Mouse (Mus musculus) heart, embryonic 12.5 days (tissue): ENCODE measurements at regions not wholly inside any gene's neighbourhood (a gene's known extent, or its start where the extent isn't known, plus 50 kb on each side); places are given as distances from the start of the nearest gene placed in this dataset.

ENCODE experiments used
- ATAC-seq: fragments of 200-750 bp; cut with Nextera tagmentation; 2 replicates; pipeline ENCODE4 v1.8.0; 2017; ENCODE audit warnings: moderate TSS enrichment, moderate library complexity; ENCODE audit not compliant: insufficient number of reproducible peaks, low FRiP score
- H3K27ac ChIP-seq: fragments of 300-500 bp; sonication (generic); 2 replicates; pipeline ENCODE4 v1.5.1; 2016; ENCODE audit warnings: mild to moderate bottlenecking, moderate library complexity; ENCODE audit not compliant: poor library complexity, severe bottlenecking
- H3K27me3 ChIP-seq: fragments of 300-500 bp; sonication (generic); replicated peaks from 2 replicates; pipeline ENCODE4 v1.6.1; 2016; ENCODE audit warnings: mild to moderate bottlenecking, moderate library complexity
- H3K36me3 ChIP-seq: fragments of 300-500 bp; sonication (generic); 2 replicates; pipeline ENCODE4 v1.6.1; 2016; ENCODE audit warnings: mild to moderate bottlenecking, moderate library complexity
- H3K4me1 ChIP-seq: fragments of 300-500 bp; sonication (generic); replicated peaks from 2 replicates; pipeline ENCODE4 v1.6.1; 2016; ENCODE audit warnings: mild to moderate bottlenecking
- H3K4me2 ChIP-seq: fragments of 300-500 bp; sonication (generic); 2 replicates; pipeline ENCODE4 v1.6.1; 2016; ENCODE audit warnings: mild to moderate bottlenecking, moderate library complexity
- H3K4me3 ChIP-seq: fragments of 300-500 bp; sonication (generic); 2 replicates; pipeline ENCODE4 v1.5.1; 2016; ENCODE audit warnings: mild to moderate bottlenecking
- H3K9ac ChIP-seq: fragments of 300-500 bp; sonication (generic); 2 replicates; pipeline ENCODE4 v1.6.1; 2016; ENCODE audit warnings: mild to moderate bottlenecking, moderate library complexity
- H3K9me3 ChIP-seq: fragments of 300-500 bp; sonication (generic); replicated peaks from 2 replicates; pipeline ENCODE4 v1.6.1; 2016; ENCODE audit warnings: mild to moderate bottlenecking, moderate library complexity
- WGBS: fragments of 180-500 bp; shearing (Covaris S2); methylation state at CpG from one replicate; pipeline ENCODE4 v1.1.7; 2016; 5-methylcytosine and 5-hydroxymethylcytosine counted together

GRCm38 (mm10) chr6:16999451-17000139, 65.4 kb upstream of the Tes start:
- H3K36me3 ChIP-seq = no peaks in the 10 kb centered on the region
- no peak overlapping the region for H3K4me3 ChIP-seq
- 77% methylated on average over 21 of the region's 21 CpGs for WGBS
- ATAC-seq = no peak
- no peak overlapping the region for H3K9ac ChIP-seq
- no peak overlapping the region for H3K4me2 ChIP-seq
- no peaks in the 10 kb centered on the region for H3K4me1 ChIP-seq
- H3K27ac ChIP-seq = no peak overlapping the region
- H3K27me3 ChIP-seq = 0 out of 2 replicates have a peak, but pooled peaks cover 2% of the 10 kb centered on the region
- peaks cover 3% of the 10 kb centered on the region for H3K9me3 ChIP-seq

GRCm38 (mm10) chr6:16995495-16995936, 69.4 kb upstream of the Tes start:
- no peaks in the 10 kb centered on the region for H3K4me1 ChIP-seq
- H3K9ac ChIP-seq = no peak overlapping the region
- 42% methylated on average over 10 of the region's 10 CpGs for WGBS
- no peak overlapping the region for H3K4me3 ChIP-seq
- H3K9me3 ChIP-seq = no peaks in the 10 kb centered on the region
- ATAC-seq = no peak
- H3K27me3 ChIP-seq = 0 out of 2 replicates have a peak, but pooled peaks cover 2% of the 10 kb centered on the region
- no peaks in the 10 kb centered on the region for H3K36me3 ChIP-seq
- no peak overlapping the region for H3K27ac ChIP-seq
- H3K4me2 ChIP-seq = peak overlapping the region; percentile 13; the same call in 1 of the 2 replicates

GRCm38 (mm10) chr6:16994711-16995110, 70.2 kb upstream of the Tes start:
- WGBS = 11% methylated on average over 8 of the region's 8 CpGs

GRCm38 (mm10) chr6:16991996-16992591, 72.9 kb upstream of the Tes start:
- H3K9me3 ChIP-seq = no peaks in the 10 kb centered on the region
- WGBS = 68% methylated on average over 15 of the region's 15 CpGs
- no peaks in the 10 kb centered on the region for H3K36me3 ChIP-seq
- no peak overlapping the region for H3K4me2 ChIP-seq
- H3K27ac ChIP-seq = no peak overlapping the region
- H3K4me1 ChIP-seq = no peaks in the 10 kb centered on the region
- H3K4me3 ChIP-seq = no peak overlapping the region
- H3K9ac ChIP-seq = no peak overlapping the region
- 0 out of 2 replicates have a peak, but pooled peaks cover 2% of the 10 kb centered on the region for H3K27me3 ChIP-seq
- no peak for ATAC-seq

More at GRCm38 (mm10) chr6:16994711-16995110, 70.2 kb upstream of the Tes start:
- no peaks in the 10 kb centered on the region for H3K9me3 ChIP-seq
- H3K27ac ChIP-seq = no peak overlapping the region
- no peak overlapping the region for H3K4me2 ChIP-seq
- H3K27me3 ChIP-seq = 0 out of 2 replicates have a peak, but pooled peaks cover 2% of the 10 kb centered on the region
- ATAC-seq = no peak
- no peaks in the 10 kb centered on the region for H3K4me1 ChIP-seq
- H3K4me3 ChIP-seq = no peak overlapping the region
- H3K36me3 ChIP-seq = no peaks in the 10 kb centered on the region
- no peak overlapping the region for H3K9ac ChIP-seq

GRCm38 (mm10) chr6:16978206-16978505, 79.9 kb upstream of the Tfec start:
- no peaks in the 10 kb centered on the region for H3K9me3 ChIP-seq
- no peak overlapping the region for H3K4me3 ChIP-seq
- ATAC-seq = no peak
- no peaks in the 10 kb centered on the region for H3K4me1 ChIP-seq
- 25% methylated on average over 3 of the region's 3 CpGs for WGBS
- H3K36me3 ChIP-seq = no peaks in the 10 kb centered on the region
- no peak overlapping the region for H3K4me2 ChIP-seq
- H3K9ac ChIP-seq = no peak overlapping the region
- no peaks in the 10 kb centered on the region for H3K27me3 ChIP-seq
- H3K27ac ChIP-seq = no peak overlapping the region

GRCm38 (mm10) chr6:16977392-16978205, 79.4 kb upstream of the Tfec start:
- Histone ChIP-seq H3K4me1 (no peaks in the 10 kb centered on the region), H3K27me3 (no peaks in the 10 kb centered on the region), H3K27ac (no peak overlapping the region), H3K9me3 (no peaks in the 10 kb centered on the region), H3K9ac (no peak overlapping the region), H3K4me3 (no peak overlapping the region), H3K36me3 (no peaks in the 10 kb centered on the region), H3K4me2 (no peak overlapping the region)
- ATAC-seq = no peak
- WGBS = 65% methylated on average over 14 of the region's 14 CpGs

GRCm38 (mm10) chr6:16965658-16966057, 67.4 kb upstream of the Tfec start:
- no peaks in the 10 kb centered on the region for H3K27me3 ChIP-seq
- 69% methylated on average over 5 of the region's 5 CpGs for WGBS
- H3K4me3 ChIP-seq = no peak overlapping the region
- ATAC-seq = no peak
- no peak overlapping the region for H3K9ac ChIP-seq
- no peaks in the 10 kb centered on the region for H3K9me3 ChIP-seq
- no peaks in the 10 kb centered on the region for H3K4me1 ChIP-seq
- no peak overlapping the region for H3K27ac ChIP-seq
- no peak overlapping the region for H3K4me2 ChIP-seq
- no peaks in the 10 kb centered on the region for H3K36me3 ChIP-seq

GRCm38 (mm10) chr6:16964362-16964761, 66.1 kb upstream of the Tfec start:
- Histone ChIP-seq H3K27ac (no peak overlapping the region), H3K4me2 (no peak overlapping the region), H3K27me3 (no peaks in the 10 kb centered on the region), H3K9ac (no peak overlapping the region), H3K36me3 (no peaks in the 10 kb centered on the region), H3K4me1 (no peaks in the 10 kb centered on the region), H3K4me3 (no peak overlapping the region), H3K9me3 (no peaks in the 10 kb centered on the region)
- ATAC-seq = no peak
- 56% methylated on average over 2 of the region's 2 CpGs for WGBS

- no peak for ATAC-seq
- 67% methylated on average over 3 of the region's 3 CpGs for WGBS
- H3K4me3 ChIP-seq = no peak overlapping the region
These were observed 65.7 kb upstream of the Tfec start for GRCm38 (mm10) chr6:16963958-16964357.

GRCm38 (mm10) chr6:16958102-16958501, 59.9 kb upstream of the Tfec start:
- ATAC-seq = no peak
- no peaks in the 10 kb centered on the region for H3K4me1 ChIP-seq

More at GRCm38 (mm10) chr6:16963958-16964357, 65.7 kb upstream of the Tfec start:
- Histone ChIP-seq H3K27me3 (no peaks in the 10 kb centered on the region), H3K27ac (no peak overlapping the region), H3K36me3 (no peaks in the 10 kb centered on the region), H3K4me2 (no peak overlapping the region), H3K9me3 (no peaks in the 10 kb centered on the region), H3K9ac (no peak overlapping the region), H3K4me1 (no peaks in the 10 kb centered on the region)

GRCm38 (mm10) chr6:16956771-16957435, 58.7 kb upstream of the Tfec start:
- Histone ChIP-seq H3K4me1 (no peaks in the 10 kb centered on the region), H3K9ac (no peak overlapping the region), H3K27me3 (no peaks in the 10 kb centered on the region), H3K9me3 (no peaks in the 10 kb centered on the region), H3K4me2 (no peak overlapping the region), H3K4me3 (no peak overlapping the region), H3K27ac (peak overlapping the region; percentile 51), H3K36me3 (no peaks in the 10 kb centered on the region)
- no peak for ATAC-seq
- WGBS = 67% methylated on average over 6 of the region's 6 CpGs

More at GRCm38 (mm10) chr6:16958102-16958501, 59.9 kb upstream of the Tfec start:
- Histone ChIP-seq H3K27me3 (no peaks in the 10 kb centered on the region), H3K9me3 (no peaks in the 10 kb centered on the region), H3K27ac (no peak overlapping the region), H3K9ac (no peak overlapping the region), H3K4me2 (no peak overlapping the region), H3K36me3 (no peaks in the 10 kb centered on the region), H3K4me3 (no peak overlapping the region)
- WGBS = 55% methylated on average over 3 of the region's 3 CpGs
